Mouse (Mus musculus) ES-Bruce4 (cell line): ENCODE data around the gene Ddc. TPM values are rescaled to one million over a fixed set of nuclear protein-coding genes. Genes with fewer than 3 reads are reported as not detected.

ENCODE experiments used
- H3K27ac ChIP-seq: 2 replicates; pipeline ENCODE4 v1.5.1; 2012; ENCODE audit warnings: low read length, inconsistent platforms; ENCODE audit not compliant: insufficient read depth
- H3K27me3 ChIP-seq: 2 replicates; pipeline ENCODE4 v1.6.1; 2012; ENCODE audit warnings: mild to moderate bottlenecking, low read length, inconsistent platforms; ENCODE audit not compliant: control insufficient read depth, poor library complexity, insufficient read depth, severe bottlenecking
- H3K36me3 ChIP-seq: 2 replicates; pipeline ENCODE4 v1.6.1; 2012; ENCODE audit warnings: inconsistent platforms, mild to moderate bottlenecking, low read length, moderate library complexity; ENCODE audit not compliant: control insufficient read depth, poor library complexity, insufficient read depth, severe bottlenecking
- H3K4me1 ChIP-seq: one replicate; pipeline ENCODE4 v1.8.1; 2011; ENCODE audit warnings: low read length; ENCODE audit not compliant: control insufficient read depth, insufficient read depth
- H3K4me3 ChIP-seq: 2 replicates; pipeline ENCODE4 v1.5.1; 2011; ENCODE audit warnings: low read depth, mild to moderate bottlenecking, low read length
- H3K9ac ChIP-seq: 2 replicates; pipeline ENCODE4 v1.6.1; 2012; ENCODE audit warnings: low read depth, mild to moderate bottlenecking, inconsistent platforms; ENCODE audit not compliant: poor library complexity, severe bottlenecking
- H3K9me3 ChIP-seq: replicated peaks from 2 replicates; pipeline ENCODE4 v1.6.1; 2012; ENCODE audit warnings: mild to moderate bottlenecking, low read length, inconsistent platforms; ENCODE audit not compliant: control insufficient read depth, poor library complexity, insufficient read depth, severe bottlenecking
- CTCF ChIP-seq: IDR thresholded peaks from one replicate; pipeline ENCODE4 v1.8.1; 2011; ENCODE audit warnings: low read depth, low read length
- EP300 ChIP-seq: IDR thresholded peaks from 2 replicates; pipeline ENCODE4 v1.6.1; 2011; ENCODE audit warnings: low read depth, low read length; ENCODE audit not compliant: insufficient read depth
- POLR2A ChIP-seq: IDR thresholded peaks from one replicate; pipeline ENCODE4 v1.8.1; 2011; ENCODE audit warnings: low read length; ENCODE audit not compliant: insufficient read depth
- polyA plus RNA-seq: library from polyadenylated mRNA; stranded (reverse); fragments of >200 nt; gene quantifications from 2 replicates; pipeline ENCODE4 v1.2.4, GENCODE M21; 2011; ENCODE audit warnings: low read depth; ENCODE audit not compliant: missing spikeins, insufficient read depth, insufficient read length

Gene Ddc
- polyA plus RNA-seq, 1 experiment: 7.0 TPM

GRCm38 (mm10) chr11:11777796-11778195 is 120.1 kb downstream of the Ddc start:
- H3K36me3 ChIP-seq: no peaks in the 10 kb centered on the region
- TF ChIP-seq POLR2A (no peak), EP300 (no peak), CTCF (no peak)

GRCm38 (mm10) chr11:11777246-11777645 is 120.7 kb downstream of the Ddc start:
- no peak overlapping the region for H3K4me3 ChIP-seq
- H3K9ac ChIP-seq: no peak overlapping the region
- H3K36me3 ChIP-seq: no peaks in the 10 kb centered on the region
- no peaks in the 10 kb centered on the region for H3K27me3 ChIP-seq
- no peaks in the 10 kb centered on the region for H3K4me1 ChIP-seq
- TF ChIP-seq CTCF: no peak
- no peak for TF ChIP-seq POLR2A
- no peak for TF ChIP-seq EP300
- H3K9me3 ChIP-seq: no peaks in the 10 kb centered on the region
- H3K27ac ChIP-seq: no peak overlapping the region

More at GRCm38 (mm10) chr11:11777796-11778195, 120.1 kb downstream of the Ddc start:
- no peak overlapping the region for H3K27ac ChIP-seq
- no peaks in the 10 kb centered on the region for H3K4me1 ChIP-seq
- H3K9me3 ChIP-seq: no peaks in the 10 kb centered on the region
- no peak overlapping the region for H3K4me3 ChIP-seq
- H3K9ac ChIP-seq: no peak overlapping the region
- no peaks in the 10 kb centered on the region for H3K27me3 ChIP-seq

- Histone ChIP-seq H3K9me3 (no peaks in the 10 kb centered on the region), H3K4me1 (no peaks in the 10 kb centered on the region), H3K9ac (no peak overlapping the region), H3K36me3 (no peaks in the 10 kb centered on the region), H3K4me3 (no peak overlapping the region), H3K27ac (no peak overlapping the region), H3K27me3 (no peaks in the 10 kb centered on the region)
- TF ChIP-seq CTCF (no peak), POLR2A (no peak), EP300 (no peak)
Observed at GRCm38 (mm10) chr11:11776822-11777174, 121.1 kb downstream of the Ddc start.

- Histone ChIP-seq H3K27me3 (no peaks in the 10 kb centered on the region), H3K27ac (no peak overlapping the region), H3K9ac (no peak overlapping the region), H3K36me3 (no peaks in the 10 kb centered on the region), H3K4me3 (no peak overlapping the region), H3K4me1 (no peaks in the 10 kb centered on the region), H3K9me3 (no peaks in the 10 kb centered on the region)
- no peak for TF ChIP-seq POLR2A
- no peak for TF ChIP-seq CTCF
- TF ChIP-seq EP300: no peak
Observed at GRCm38 (mm10) chr11:11776071-11776821, 121.7 kb downstream of the Ddc start.

GRCm38 (mm10) chr11:11774893-11775292 is 123.1 kb downstream of the Ddc start:
- H3K27ac ChIP-seq: no peak overlapping the region
- H3K4me1 ChIP-seq: no peaks in the 10 kb centered on the region
- no peak overlapping the region for H3K9ac ChIP-seq
- no peaks in the 10 kb centered on the region for H3K36me3 ChIP-seq
- H3K9me3 ChIP-seq: no peaks in the 10 kb centered on the region
- TF ChIP-seq POLR2A (no peak), EP300 (no peak), CTCF (no peak)
- H3K27me3 ChIP-seq: peaks cover 3% of the 10 kb centered on the region; the same call in 1 of the 2 replicates
- H3K4me3 ChIP-seq: no peak overlapping the region

- Histone ChIP-seq H3K36me3 (no peaks in the 10 kb centered on the region), H3K9ac (no peak overlapping the region), H3K27me3 (peaks cover 3% of the 10 kb centered on the region; the same call in 1 of the 2 replicates), H3K9me3 (no peaks in the 10 kb centered on the region), H3K4me1 (no peaks in the 10 kb centered on the region), H3K27ac (no peak overlapping the region), H3K4me3 (no peak overlapping the region)
- no peak for TF ChIP-seq CTCF
- TF ChIP-seq POLR2A: no peak
- TF ChIP-seq EP300: no peak
Observed at GRCm38 (mm10) chr11:11774384-11774783, 123.6 kb downstream of the Ddc start.
